Mouse (Mus musculus) heart, postnatal 0 days (tissue): ENCODE measurements around the gene Ankmy1.

Experiments
- CTCF ChIP-seq: IDR thresholded peaks from 2 replicates; pipeline ENCODE4 v1.5.1; 2016; ENCODE audit warnings: antibody characterized with exemption, control low read depth, low read depth
- EP300 ChIP-seq: IDR thresholded peaks from 2 replicates; pipeline ENCODE4 v1.6.1; 2016; ENCODE audit warnings: antibody characterized with exemption, low read depth

GRCm38 (mm10) chr1:92893896-92894295 is 8.8 kb downstream of the Ankmy1 start:
- TF ChIP-seq EP300 (no peak), CTCF (no peak)
